ENCODE assay signal across 15 mouse cellular contexts in the genomic region with DNA sequence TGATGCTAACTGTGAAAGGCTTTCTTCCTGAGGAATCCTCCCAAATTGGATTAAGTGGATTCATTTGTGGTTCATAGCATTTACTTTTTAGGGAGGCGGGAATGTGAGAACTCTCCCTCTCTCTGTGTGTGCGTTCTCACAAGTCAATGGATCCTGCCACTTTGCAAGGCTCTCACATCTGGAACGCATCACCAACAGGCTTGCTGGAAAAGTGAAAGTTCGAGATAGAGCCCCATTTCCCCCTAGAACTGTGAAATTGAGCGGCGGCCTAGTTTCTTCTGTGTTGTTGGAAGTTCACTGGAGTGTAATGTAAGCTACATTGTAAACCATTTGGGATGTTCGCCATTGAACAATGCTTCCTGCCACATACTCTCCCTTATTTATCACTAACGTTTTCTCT.
A peak's percentile ranks its signal among the peaks of the same experiment; 100 is the strongest.
DNase-seq lines count a peak whose midpoint lies in the region; ATAC-seq and TF ChIP-seq lines count a peak whose summit lies in the region.
"Had no signal": no experiment of that assay in that cellular context is flagged by ENCODE, and none has a peak within 500 bp of the region (broad histone marks: within the 10 kb centered on the region; RNA-seq: fewer than 3 reads in every experiment).

No protein-coding gene starts in this region.

- peak overlapping the region; percentile 40; the same call in 1 of the 2 replicates for H3K27ac ChIP-seq in hindbrain, embryonic 10.5 days
- no peak overlapping the region for H3K27ac ChIP-seq in hindbrain, postnatal 0 days
- no peak overlapping the region for H3K27ac ChIP-seq in midbrain, embryonic 10.5 days (replicated peaks)
- no peak overlapping the region for H3K27ac ChIP-seq in midbrain, embryonic 16.5 days (ENCODE audit: low read length)
- H3K27ac ChIP-seq in embryonic facial prominence, embryonic 14.5 days (replicated peaks; ENCODE audit: low read depth, low read length) = peak overlapping the region; percentile 79
- H3K27ac ChIP-seq: heart, adult 2 months had no signal

- H3K36me3 ChIP-seq in hindbrain, embryonic 10.5 days = no peaks in the 10 kb centered on the region
- no peaks in the 10 kb centered on the region for H3K36me3 ChIP-seq in hindbrain, postnatal 0 days (ENCODE audit: insufficient read depth, low read length)
- no peaks in the 10 kb centered on the region for H3K36me3 ChIP-seq in midbrain, embryonic 10.5 days
- H3K36me3 ChIP-seq in midbrain, embryonic 16.5 days (ENCODE audit: control insufficient read depth, insufficient read depth, low read length) = no peaks in the 10 kb centered on the region
- H3K36me3 ChIP-seq in embryonic facial prominence, embryonic 14.5 days (ENCODE audit: control insufficient read depth, insufficient read depth, low read length) = no peaks in the 10 kb centered on the region

- 60% methylated on average over 8 of the region's 8 CpGs for WGBS in hindbrain, embryonic 10.5 days
- WGBS in hindbrain, postnatal 0 days = 62% methylated on average over 8 of the region's 8 CpGs
- 58% methylated on average over 8 of the region's 8 CpGs for WGBS in midbrain, embryonic 10.5 days
- WGBS in midbrain, embryonic 16.5 days = 61% methylated on average over 8 of the region's 8 CpGs
- WGBS in embryonic facial prominence, embryonic 14.5 days = 24% methylated on average over 8 of the region's 8 CpGs

- no peak for ATAC-seq in hindbrain, postnatal 0 days
- no peak for ATAC-seq in midbrain, embryonic 16.5 days
- ATAC-seq in embryonic facial prominence, embryonic 14.5 days (ENCODE audit: low read depth) = peak; percentile 44; the same call in 1 of the 2 replicates
- ATAC-seq: activated CD4-positive, CD25-positive, alpha-beta regulatory T cell, adult 4 months had no signal

- intact Hi-C loops in heart, postnatal 25 days (cut with DNase I) = no loop called here

- no peak for TF ChIP-seq CTCF in hindbrain, postnatal 0 days (IDR thresholded peaks at IDR 0.05; ENCODE audit: low read depth)

- no peak overlapping the region for H3K4me3 ChIP-seq in hindbrain, embryonic 10.5 days
- no peak overlapping the region for H3K4me3 ChIP-seq in hindbrain, postnatal 0 days (ENCODE audit: low read length)
- H3K4me3 ChIP-seq in midbrain, embryonic 10.5 days = no peak overlapping the region
- no peak overlapping the region for H3K4me3 ChIP-seq in midbrain, embryonic 16.5 days (ENCODE audit: low read depth, low read length)
- H3K4me3 ChIP-seq in embryonic facial prominence, embryonic 14.5 days (ENCODE audit: low read depth, low read length) = no peak overlapping the region
- H3K4me3 ChIP-seq: heart, adult 2 months had no signal

- no peak overlapping the region for H3K9ac ChIP-seq in hindbrain, postnatal 0 days (replicated peaks; ENCODE audit: low read length)
- H3K9ac ChIP-seq in midbrain, embryonic 16.5 days (ENCODE audit: low read depth, low read length) = no peak overlapping the region
- no peak overlapping the region for H3K9ac ChIP-seq in embryonic facial prominence, embryonic 14.5 days (ENCODE audit: low read depth, low read length)

- no peaks in the 10 kb centered on the region for H3K9me3 ChIP-seq in hindbrain, embryonic 10.5 days
- H3K9me3 ChIP-seq in hindbrain, postnatal 0 days (ENCODE audit: low read length) = no peaks in the 10 kb centered on the region
- H3K9me3 ChIP-seq in midbrain, embryonic 10.5 days (replicated peaks) = no peaks in the 10 kb centered on the region
- H3K9me3 ChIP-seq in midbrain, embryonic 16.5 days (replicated peaks; ENCODE audit: control insufficient read depth, low read length, poor library complexity, severe bottlenecking) = no peaks in the 10 kb centered on the region
- no peaks in the 10 kb centered on the region for H3K9me3 ChIP-seq in embryonic facial prominence, embryonic 14.5 days (ENCODE audit: control insufficient read depth, low read length)

- H3K4me1 ChIP-seq in hindbrain, embryonic 10.5 days (replicated peaks) = peaks cover 11% of the 10 kb centered on the region
- no peaks in the 10 kb centered on the region for H3K4me1 ChIP-seq in hindbrain, postnatal 0 days (ENCODE audit: insufficient read depth, low read length)
- H3K4me1 ChIP-seq in midbrain, embryonic 10.5 days = peaks cover 19% of the 10 kb centered on the region
- H3K4me1 ChIP-seq in midbrain, embryonic 16.5 days (ENCODE audit: control insufficient read depth, insufficient read depth, low read length) = peaks cover 11% of the 10 kb centered on the region
- H3K4me1 ChIP-seq in embryonic facial prominence, embryonic 14.5 days (ENCODE audit: control insufficient read depth, insufficient read depth, low read length) = peaks cover 35% of the 10 kb centered on the region

- DNase-seq in hindbrain, embryonic 10.5 days (ENCODE audit: low spot score) = no peak
- no peak for DNase-seq in hindbrain, postnatal 0 days (ENCODE audit: low spot score)
- DNase-seq in midbrain, embryonic 10.5 days (ENCODE audit: low spot score) = peak; percentile 28
- peak; percentile 90 for DNase-seq in embryonic facial prominence, embryonic 14.5 days (ENCODE audit: low spot score)
- peak; percentile 61 for DNase-seq in mesoderm, embryonic 11.5 days (ENCODE audit: low read depth, low spot score)
- no peak for DNase-seq in heart, postnatal 25 days (ENCODE audit: low spot score)
- no peak for DNase-seq in adrenal gland, postnatal 25 days
- DNase-seq: cerebellum, adult 9-10 months; heart, adult 2 months; kidney, adult 2 months; layer of hippocampus, postnatal 36 days; lung, postnatal 36 days; right cerebral cortex, postnatal 4 days had no signal

- no peak overlapping the region for H3K4me2 ChIP-seq in hindbrain, postnatal 0 days (ENCODE audit: low read depth, low read length)
- H3K4me2 ChIP-seq in midbrain, embryonic 16.5 days (ENCODE audit: low read length) = no peak overlapping the region
- no peak overlapping the region for H3K4me2 ChIP-seq in embryonic facial prominence, embryonic 14.5 days (ENCODE audit: low read depth, low read length)

- H3K27me3 ChIP-seq in hindbrain, embryonic 10.5 days (ENCODE audit: insufficient read depth, poor library complexity, severe bottlenecking) = no peaks in the 10 kb centered on the region
- H3K27me3 ChIP-seq in hindbrain, postnatal 0 days (ENCODE audit: insufficient read depth, low read length) = no peaks in the 10 kb centered on the region
- H3K27me3 ChIP-seq in midbrain, embryonic 10.5 days (ENCODE audit: low read depth, poor library complexity, severe bottlenecking) = no peaks in the 10 kb centered on the region
- no peaks in the 10 kb centered on the region for H3K27me3 ChIP-seq in midbrain, embryonic 16.5 days (ENCODE audit: control insufficient read depth, insufficient read depth, low read depth, low read length)
- no peaks in the 10 kb centered on the region for H3K27me3 ChIP-seq in embryonic facial prominence, embryonic 14.5 days (replicated peaks; ENCODE audit: control insufficient read depth, insufficient read depth, low read length)

Comparison
In these comparisons a context has a peak if more than half of its experiments do, and no peak if none do; other contexts are left out.
1. H3K27ac ChIP-seq: peak in hindbrain, embryonic 10.5 days (single experiment) and embryonic facial prominence, embryonic 14.5 days (single experiment); none in hindbrain, postnatal 0 days (single experiment), midbrain, embryonic 10.5 days (single experiment) and midbrain, embryonic 16.5 days (single experiment).
2. DNase-seq: peak in midbrain, embryonic 10.5 days (single experiment), embryonic facial prominence, embryonic 14.5 days (single experiment) and mesoderm, embryonic 11.5 days (single experiment); none in hindbrain, embryonic 10.5 days (single experiment), hindbrain, postnatal 0 days (single experiment), heart, postnatal 25 days (single experiment) and adrenal gland, postnatal 25 days (single experiment).